Mouse (Mus musculus) lung, adult 2 months (tissue): ENCODE data around the gene Adgrg2.

ENCODE experiments used
- CTCF ChIP-seq: fragments of 200-500 bp; IDR thresholded peaks from 2 replicates; pipeline ENCODE4 v1.5.1; 2011; ENCODE audit warnings: mild to moderate bottlenecking, low read length, control low read depth; ENCODE audit not compliant: insufficient read depth
- POLR2A ChIP-seq: fragments of 200-500 bp; IDR thresholded peaks from 2 replicates; pipeline ENCODE4 v1.6.1; 2011; ENCODE audit warnings: low read depth, mild to moderate bottlenecking, control low read depth, low read length, borderline replicate concordance; ENCODE audit errors: extremely low read depth

GRCm38 (mm10) chrX:160501687-160502047 is 111.2 kb downstream of the Adgrg2 start:
- TF ChIP-seq CTCF (no peak), POLR2A (no peak)
